Mouse (Mus musculus) liver, embryonic 14.5 days (tissue): ENCODE data around the gene Akap13. TPM values are rescaled to one million over a fixed set of nuclear protein-coding genes. Genes with fewer than 3 reads are reported as not detected.

Experiments used
- ATAC-seq: fragments of 200-750 bp; cut with Nextera tagmentation; 2 replicates; pipeline ENCODE4 v1.8.0; 2017; ENCODE audit warnings: moderate number of reproducible peaks, mild to moderate bottlenecking, moderate library complexity; ENCODE audit not compliant: insufficient read depth
- DNase-seq, 3 experiments: peaks; one replicate each; pipeline ENCODE4 v3.0.0-alpha.2; 2012 to 2013; ENCODE audit warnings: low read depth in 3 of 3, low spot score in 3 of 3
- H3K27ac ChIP-seq: fragments of 300-500 bp; sonication (generic); 2 replicates; pipeline ENCODE4 v1.5.1; 2014; ENCODE audit warnings: moderate library complexity, mild to moderate bottlenecking, control low read depth, inconsistent platforms
- H3K27me3 ChIP-seq: fragments of 300-500 bp; sonication (generic); 2 replicates; pipeline ENCODE4 v1.6.1; 2014; ENCODE audit warnings: mild to moderate bottlenecking, low read length, moderate library complexity; ENCODE audit not compliant: control insufficient read depth, insufficient read depth
- H3K36me3 ChIP-seq: fragments of 300-500 bp; sonication (generic); replicated peaks from 2 replicates; pipeline ENCODE4 v1.6.1; 2014; ENCODE audit warnings: low read depth; ENCODE audit not compliant: control insufficient read depth, insufficient read depth
- H3K4me1 ChIP-seq, 2 experiments: fragments of 200-500 bp in 1 of 2; fragments of 300-500 bp in 1 of 2; sonication (generic) in 1 of 2; replicated peaks; 2 replicates each; pipeline ENCODE4 v1.6.1; 2012 to 2014; ENCODE audit warnings: antibody characterized with exemption in 1 of 2, inconsistent platforms in 1 of 2, low read length in 1 of 2; ENCODE audit not compliant: control insufficient read depth in 2 of 2, insufficient read depth in 2 of 2
- H3K4me2 ChIP-seq: fragments of 300-500 bp; sonication (generic); 2 replicates; pipeline ENCODE4 v1.6.1; 2014; ENCODE audit warnings: low read depth, mild to moderate bottlenecking, control low read depth, moderate library complexity
- H3K4me3 ChIP-seq, 2 experiments: fragments of 200-500 bp in 1 of 2; fragments of 300-500 bp in 1 of 2; sonication (generic) in 1 of 2; 2 replicates each; pipeline ENCODE4 v1.5.1; 2012 to 2014; ENCODE audit warnings: low read depth in 2 of 2, low read length in 2 of 2, mild to moderate bottlenecking in 2 of 2, control low read depth in 1 of 2, inconsistent platforms in 1 of 2, moderate library complexity in 1 of 2; ENCODE audit not compliant: insufficient read depth in 1 of 2
- H3K9ac ChIP-seq: fragments of 300-500 bp; sonication (generic); replicated peaks from 2 replicates; pipeline ENCODE4 v1.6.1; 2014; ENCODE audit warnings: mild to moderate bottlenecking, control low read depth, moderate library complexity
- H3K9me3 ChIP-seq: fragments of 300-500 bp; sonication (generic); 2 replicates; pipeline ENCODE4 v1.6.1; 2016; ENCODE audit warnings: low read length, mixed read lengths; ENCODE audit not compliant: control insufficient read depth
- CTCF ChIP-seq: IDR thresholded peaks from 2 replicates; pipeline ENCODE4 v1.5.1; 2016; ENCODE audit warnings: antibody characterized with exemption, low read depth, control low read depth
- EP300 ChIP-seq: IDR thresholded peaks from 2 replicates; pipeline ENCODE4 v1.6.1; 2016; ENCODE audit warnings: antibody characterized with exemption, low read depth
- WGBS: fragments of 180-500 bp; shearing (Covaris S2); extraction: QIAGEN DNeasy Blood & Tissue Kit; methylation state at CpG from one replicate; pipeline ENCODE4 v1.1.7; 2014; ENCODE audit not compliant: insufficient replicate concordance; 5-methylcytosine and 5-hydroxymethylcytosine counted together
- polyA plus RNA-seq, 2 experiments: library from polyadenylated mRNA; depleted of rRNA in 1 of 2; stranded (reverse) in 1 of 2; unstranded in 1 of 2; fragments of >200 nt; fragmentation: Nextera tagmentation in 1 of 2; extraction: Ambion mirVana in 1 of 2; gene quantifications; 2 replicates each; pipeline versions ENCODE4 v1.2.1 to v1.2.3; 2012 to 2014

The Akap13 gene
- polyA plus RNA-seq, 2 experiments, result 9.0 to 28.1 TPM

GRCm38 (mm10) chr7:75524789-75525569 lies 69.6 kb downstream of the Akap13 start:
- ATAC-seq, result no peak
- TF ChIP-seq EP300, result no peak
- no peak for TF ChIP-seq CTCF
- Histone ChIP-seq H3K27me3 (no peaks in the 10 kb centered on the region), H3K4me1 (peaks cover 0 to 10% of the 10 kb centered on the region in 2 experiments; a peak in 1 of 4 replicates), H3K4me3 (no peak overlapping the region), H3K4me2 (no peak overlapping the region), H3K27ac (no peak overlapping the region), H3K36me3 (no peaks in the 10 kb centered on the region), H3K9me3 (no peaks in the 10 kb centered on the region), H3K9ac (no peak overlapping the region)
- DNase-seq, result no peak

GRCm38 (mm10) chr7:75525716-75526401 lies 70.5 kb downstream of the Akap13 start:
- Histone ChIP-seq H3K9ac (no peak overlapping the region), H3K4me1 (peaks cover 0 to 10% of the 10 kb centered on the region in 2 experiments; a peak in 1 of 4 replicates), H3K27ac (no peak overlapping the region), H3K36me3 (no peaks in the 10 kb centered on the region), H3K9me3 (no peaks in the 10 kb centered on the region), H3K4me3 (no peak overlapping the region), H3K4me2 (no peak overlapping the region), H3K27me3 (no peaks in the 10 kb centered on the region)
- ATAC-seq (no peak), DNase-seq (no peak)
- 69% methylated on average over 4 of the region's 4 CpGs for WGBS
- no peak for TF ChIP-seq EP300
- no peak for TF ChIP-seq CTCF

GRCm38 (mm10) chr7:75528751-75529150 lies 73.4 kb downstream of the Akap13 start:
- H3K27me3 ChIP-seq, result no peaks in the 10 kb centered on the region
- no peak overlapping the region for H3K4me3 ChIP-seq
- no peak for DNase-seq
- H3K4me1 ChIP-seq, result peaks cover 0 to 13% of the 10 kb centered on the region in 2 experiments; a peak in 1 of 4 replicates
- WGBS, result 55% methylated on average over 4 of the region's 4 CpGs
- TF ChIP-seq CTCF (no peak), EP300 (no peak)
- ATAC-seq, result no peak
- H3K9me3 ChIP-seq, result no peaks in the 10 kb centered on the region
- no peak overlapping the region for H3K27ac ChIP-seq
- H3K9ac ChIP-seq, result no peak overlapping the region
- H3K4me2 ChIP-seq, result no peak overlapping the region
- H3K36me3 ChIP-seq, result no peaks in the 10 kb centered on the region

- no peak overlapping the region for H3K4me3 ChIP-seq
- H3K27me3 ChIP-seq, result no peaks in the 10 kb centered on the region
- TF ChIP-seq EP300 (no peak), CTCF (no peak)
- no peak for ATAC-seq
- H3K27ac ChIP-seq, result no peak overlapping the region
- DNase-seq, result no peak
- H3K9ac ChIP-seq, result no peak overlapping the region
- H3K9me3 ChIP-seq, result no peaks in the 10 kb centered on the region
- H3K4me2 ChIP-seq, result no peak overlapping the region
- WGBS, result 42% methylated on average over 7 of the region's 7 CpGs
- H3K36me3 ChIP-seq, result no peaks in the 10 kb centered on the region
- H3K4me1 ChIP-seq, result peaks cover 0 to 10% of the 10 kb centered on the region in 2 experiments; a peak in 1 of 4 replicates
These were observed 74.6 kb downstream of the Akap13 start for GRCm38 (mm10) chr7:75529857-75530437.

- Histone ChIP-seq H3K27ac (no peak overlapping the region), H3K4me3 (no peak overlapping the region), H3K4me2 (no peak overlapping the region), H3K36me3 (no peaks in the 10 kb centered on the region), H3K9ac (no peak overlapping the region), H3K4me1 (peaks cover 0 to 7% of the 10 kb centered on the region in 2 experiments; a peak in 2 of 4 replicates), H3K27me3 (no peaks in the 10 kb centered on the region), H3K9me3 (no peaks in the 10 kb centered on the region)
- DNase-seq (no peak), ATAC-seq (no peak)
- WGBS, result 68% methylated on average over 3 of the region's 3 CpGs
- TF ChIP-seq EP300 (no peak), CTCF (no peak)
These were observed 75.3 kb downstream of the Akap13 start for GRCm38 (mm10) chr7:75530642-75531041.
